Mouse (Mus musculus): ENCODE data around the gene Sem1. TPM values are rescaled to one million over a fixed set of nuclear protein-coding genes. Genes with fewer than 3 reads are reported as not detected.
"Not testable (repeated sequence)": the region's sequence is repeated elsewhere in the genome, so short reads cannot be mapped to it uniquely, and the experiment has no call there.

Gene Sem1
- polyA plus RNA-seq, 1 experiment from 2014 or later: 233 TPM

GRCm38 (mm10) chr6:6536781-6537466, 41.5 kb downstream of the Sem1 start:
- no peaks in the 10 kb centered on the region for H3K9me3 ChIP-seq (replicated peaks; ENCODE audit: control insufficient read depth, low read length)
- H3K4me2 ChIP-seq (ENCODE audit: low read depth, low read length): no peak overlapping the region
- no peaks in the 10 kb centered on the region for H3K36me3 ChIP-seq (ENCODE audit: control insufficient read depth, insufficient read depth, low read length)
- ATAC-seq (ENCODE audit: insufficient read depth, low FRiP score): no peak
- no peaks in the 10 kb centered on the region for H3K4me1 ChIP-seq (ENCODE audit: control insufficient read depth, insufficient read depth, low read length)
- no peaks in the 10 kb centered on the region for H3K27me3 ChIP-seq (ENCODE audit: control insufficient read depth, insufficient read depth, low read length)
- no peak overlapping the region for H3K27ac ChIP-seq (ENCODE audit: low read length)
- 60% methylated on average over 5 of the region's 5 CpGs for WGBS
- H3K9ac ChIP-seq (ENCODE audit: low read length): no peak overlapping the region
- no peak overlapping the region for H3K4me3 ChIP-seq (replicated peaks; ENCODE audit: low read length)

GRCm38 (mm10) chr6:6536359-6536758, 42.1 kb downstream of the Sem1 start:
- not testable (repeated sequence) for H3K36me3 ChIP-seq (ENCODE audit: control insufficient read depth, insufficient read depth, low read length); ATAC-seq (ENCODE audit: insufficient read depth, low FRiP score); H3K4me1 ChIP-seq (ENCODE audit: control insufficient read depth, insufficient read depth, low read length); H3K4me2 ChIP-seq (ENCODE audit: low read depth, low read length); H3K9ac ChIP-seq (ENCODE audit: low read length); H3K27me3 ChIP-seq (ENCODE audit: control insufficient read depth, insufficient read depth, low read length); H3K4me3 ChIP-seq (replicated peaks; ENCODE audit: low read length); H3K27ac ChIP-seq (ENCODE audit: low read length); H3K9me3 ChIP-seq (replicated peaks; ENCODE audit: control insufficient read depth, low read length)
- 89% methylated on average over 5 of the region's 5 CpGs for WGBS
